Mouse (Mus musculus) lung, adult 2 months (tissue): ENCODE measurements around the gene Nudt9. TPM values are rescaled to one million over a fixed set of nuclear protein-coding genes. Genes with fewer than 3 reads are reported as not detected.

Experiments
- DNase-seq: peaks from one replicate; pipeline ENCODE4 v3.0.0; 2022
- H3K4me1 ChIP-seq: fragments of 200-500 bp; 2 replicates; pipeline ENCODE4 v1.6.1; 2011; ENCODE audit warnings: low read length; ENCODE audit not compliant: control insufficient read depth, insufficient read depth
- H3K4me3 ChIP-seq: fragments of 200-500 bp; replicated peaks from 2 replicates; pipeline ENCODE3; 2011; ENCODE audit warnings: low read depth, mild to moderate bottlenecking, control low read depth, low read length; ENCODE audit errors: extremely low read depth
- CTCF ChIP-seq: fragments of 200-500 bp; IDR thresholded peaks from 2 replicates; pipeline ENCODE4 v1.5.1; 2011; ENCODE audit warnings: mild to moderate bottlenecking, low read length, control low read depth; ENCODE audit not compliant: insufficient read depth
- POLR2A ChIP-seq: fragments of 200-500 bp; IDR thresholded peaks from 2 replicates; pipeline ENCODE4 v1.6.1; 2011; ENCODE audit warnings: low read depth, mild to moderate bottlenecking, control low read depth, low read length, borderline replicate concordance; ENCODE audit errors: extremely low read depth
- WGBS: fragments of 180-500 bp; shearing (Covaris S2); methylation state at CpG from one replicate; pipeline ENCODE4 v1.1.7; 2018; 5-methylcytosine and 5-hydroxymethylcytosine counted together
- polyA plus RNA-seq: library from polyadenylated mRNA; depleted of rRNA; stranded (reverse); fragments of >200 nt; gene quantifications from 2 replicates; pipeline ENCODE4 v1.2.3, GENCODE M21; 2012; rRNA removed

Gene Nudt9
- polyA plus RNA-seq, 1 experiment, result 51.1 TPM

DNA sequence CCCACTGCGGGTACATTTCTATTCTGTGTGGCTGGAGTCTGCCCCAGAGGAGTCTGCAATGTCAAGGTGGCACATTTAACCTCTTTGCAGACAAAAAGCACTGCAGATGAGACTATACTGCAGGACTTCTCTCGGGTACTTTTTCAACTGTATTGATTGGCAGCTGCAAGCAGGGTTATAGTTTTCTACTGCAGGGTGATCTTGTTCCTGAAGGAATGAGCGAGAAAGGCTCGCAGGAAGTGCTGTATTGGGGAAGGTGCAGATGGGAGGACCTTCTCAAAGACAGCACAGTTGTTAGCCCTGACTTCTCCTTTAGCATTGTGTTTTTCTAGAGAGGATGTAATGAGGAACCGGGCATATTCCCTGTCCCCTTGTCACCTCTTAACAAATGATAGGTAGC lies 66.4 kb downstream of the Nudt9 start:
- 18% methylated on average over 5 of the region's 5 CpGs for WGBS
- Histone ChIP-seq H3K4me3 (peak overlapping the region; percentile 56), H3K4me1 (peaks cover 11% of the 10 kb centered on the region; the same call in 1 of the 2 replicates)
- DNase-seq, result no peak
- no peak for TF ChIP-seq CTCF
- TF ChIP-seq POLR2A, result no peak

DNA sequence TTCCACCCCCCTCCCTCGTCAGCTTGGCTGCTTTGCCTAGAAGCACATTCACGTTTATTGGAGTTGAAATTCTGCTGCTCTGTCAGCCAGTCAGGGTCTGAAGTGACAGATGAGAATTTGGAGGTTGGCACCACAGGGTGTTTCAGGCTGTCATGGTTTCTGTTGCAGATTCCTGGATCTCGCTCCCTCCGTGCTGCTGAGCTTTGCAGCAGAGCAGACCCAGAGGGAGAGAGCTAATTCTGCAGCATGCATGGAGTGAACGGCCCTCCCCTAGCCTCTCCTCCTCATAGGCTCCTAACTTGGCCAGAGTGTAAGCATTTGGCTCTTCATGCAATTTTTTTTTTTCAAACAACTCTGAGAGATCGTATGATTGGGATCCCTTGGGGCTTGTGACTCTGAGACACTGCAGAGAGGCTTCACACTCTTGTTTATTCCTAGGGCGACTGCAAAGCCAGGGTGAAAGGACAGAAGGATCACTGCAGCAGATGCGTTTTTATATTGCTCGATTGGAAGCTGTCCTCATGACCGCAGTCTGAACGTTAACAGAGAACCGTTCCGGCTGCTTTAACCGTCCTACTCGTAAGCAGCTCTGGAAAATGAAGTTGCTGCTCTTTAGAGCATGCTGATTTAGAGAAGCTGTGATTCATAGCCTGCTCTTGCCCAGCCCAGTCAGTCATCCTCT lies 67.5 kb downstream of the Nudt9 start, which contains the start of gene Sparcl1:
TSS of gene Sparcl1 (minus strand) at position 243 of the 682 bp plus-strand sequence.
- 24% methylated on average over 15 of the region's 15 CpGs for WGBS
- Histone ChIP-seq H3K4me1 (peaks cover 10% of the 10 kb centered on the region; the same call in 1 of the 2 replicates), H3K4me3 (peak within 1 kb of the TSS; percentile 56)
- TF ChIP-seq CTCF (no peak), POLR2A (peak; percentile 72; the same call in 1 of the 2 replicates)
- DNase-seq, result no peak

Other genes with a start within 250 kb of the Nudt9 start
- gene Klhl8, start 135.0 kb upstream of the Nudt9 start, polyA plus RNA-seq, result 5.0 and 9.0 TPM in 2 replicates
- gene Hsd17b13, start 68.9 kb upstream of the Nudt9 start, polyA plus RNA-seq, result 0.14 TPM in 1 of 2 replicates, not detected in the other
- gene Hsd17b11, start 24.4 kb upstream of the Nudt9 start, polyA plus RNA-seq, result 39.8 and 53.1 TPM in 2 replicates
- not detected in 2 replicates for gene Gm17660, start 31.3 kb downstream of the Nudt9 start, polyA plus RNA-seq
- gene Sparcl1, start 67.4 kb downstream of the Nudt9 start, polyA plus RNA-seq, result 214 and 298 TPM in 2 replicates
- not detected in 2 replicates for gene Dspp, start 124.4 kb downstream of the Nudt9 start, polyA plus RNA-seq
- gene Dmp1, start 156.3 kb downstream of the Nudt9 start, polyA plus RNA-seq, result not detected in 2 replicates